Mouse (Mus musculus) c-Kit-positive CD71-positive TER-119-negative erythroid progenitor cells, embryonic 14.5 days (primary cell): Measurements from ENCODE around the gene Tlx3.

Experiments
- DNase-seq: peaks from one replicate; pipeline ENCODE4 v3.0.0-alpha.2; 2013; ENCODE audit warnings: low read depth

The Tlx3 gene

DNA sequence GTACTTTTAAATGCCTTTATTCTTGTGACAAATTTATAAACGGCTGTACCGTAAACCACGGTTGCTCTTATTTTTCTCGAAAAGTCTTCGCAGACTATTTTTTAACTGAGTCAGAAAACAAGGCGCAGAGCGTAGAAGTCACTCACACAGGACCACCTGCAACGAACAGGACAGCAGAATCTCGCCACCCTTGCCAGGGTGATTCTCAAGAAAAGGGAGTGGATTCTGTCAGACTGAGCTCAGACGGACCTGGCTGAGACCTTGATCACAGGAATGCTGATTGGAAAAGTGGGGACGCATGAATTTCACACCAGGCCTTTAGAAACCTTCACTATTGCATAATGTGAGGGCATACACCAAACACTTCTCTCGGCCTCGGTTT is 6.3 kb downstream of the Tlx3 start:
- DNase-seq, result no peak

DNA sequence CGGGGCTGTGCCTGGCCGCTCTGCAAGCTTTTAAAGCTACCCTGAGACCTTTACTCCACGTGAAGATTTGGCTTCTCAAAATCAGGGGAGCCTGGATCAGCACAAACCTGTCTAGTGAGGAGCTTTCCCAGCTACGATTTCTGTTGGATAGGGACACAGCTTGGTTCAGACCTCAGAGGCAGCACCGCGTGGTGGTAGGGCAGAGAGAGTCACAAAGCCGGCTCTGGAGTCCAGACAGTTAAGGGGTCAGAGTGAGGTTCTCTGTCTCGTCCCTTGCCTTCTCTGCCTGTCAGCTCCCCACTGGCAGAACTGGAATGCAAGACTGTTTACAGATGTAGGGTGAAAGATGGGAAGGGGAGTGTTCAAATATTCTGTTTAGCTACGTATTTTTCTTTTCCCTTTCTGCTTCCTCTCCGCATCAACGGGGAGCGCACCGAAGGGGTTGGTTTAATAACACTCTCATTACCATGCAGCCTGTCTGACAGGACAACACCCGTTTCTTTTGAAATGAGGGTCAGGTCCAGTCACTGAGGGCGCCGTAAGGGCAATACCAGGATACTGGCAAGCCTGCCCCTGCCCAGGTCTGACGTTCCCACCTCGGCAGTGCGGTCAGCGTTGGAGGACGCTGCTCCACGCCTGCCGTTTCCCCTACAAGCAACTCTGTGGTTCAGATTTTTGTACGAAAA is 6.8 kb downstream of the Tlx3 start:
- no peak for DNase-seq

DNA sequence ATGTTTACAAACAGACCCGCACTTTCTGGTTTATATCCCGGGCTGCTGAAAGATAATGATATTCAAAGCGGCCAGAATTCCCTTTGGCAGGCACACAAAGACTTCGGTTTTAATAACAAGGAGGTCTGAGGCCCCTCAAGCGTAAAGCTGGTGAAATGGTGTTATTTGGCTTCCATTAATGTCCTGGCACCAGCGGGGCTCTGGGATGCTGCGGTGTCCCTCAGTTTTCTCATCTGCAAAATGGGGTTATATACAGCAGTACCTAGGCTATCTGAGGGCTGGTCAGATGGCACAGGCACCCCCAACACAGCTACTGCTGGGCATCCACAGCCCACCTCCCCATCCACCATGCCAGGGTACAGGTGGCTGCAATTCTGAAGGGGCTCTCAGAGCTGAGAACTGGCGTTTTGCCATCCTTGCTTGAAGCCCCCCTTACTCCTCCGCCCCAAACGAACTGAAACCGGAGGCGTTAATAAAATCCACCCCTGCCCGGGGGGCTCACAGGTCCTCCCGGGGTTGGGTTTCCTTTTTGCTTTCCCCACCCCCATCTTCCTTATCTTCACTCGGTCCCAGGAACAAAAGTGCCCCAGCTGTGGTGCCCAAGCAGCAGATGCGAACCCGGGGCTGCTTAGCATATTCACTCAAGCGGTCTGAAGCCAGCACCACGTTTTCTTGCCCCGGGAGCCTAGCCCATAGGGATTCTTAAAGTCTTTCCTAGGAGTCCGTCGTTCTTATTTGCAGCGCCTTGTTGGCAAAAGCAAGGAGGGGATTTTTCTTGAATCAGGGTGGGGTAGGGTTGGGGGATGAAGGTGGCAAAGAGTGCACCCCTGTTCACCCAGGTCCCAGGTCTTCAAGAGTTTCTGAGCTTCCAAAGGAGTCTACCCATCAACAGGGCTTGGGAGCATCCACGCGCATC is 7.6 kb downstream of the Tlx3 start:
- no peak for DNase-seq

DNA sequence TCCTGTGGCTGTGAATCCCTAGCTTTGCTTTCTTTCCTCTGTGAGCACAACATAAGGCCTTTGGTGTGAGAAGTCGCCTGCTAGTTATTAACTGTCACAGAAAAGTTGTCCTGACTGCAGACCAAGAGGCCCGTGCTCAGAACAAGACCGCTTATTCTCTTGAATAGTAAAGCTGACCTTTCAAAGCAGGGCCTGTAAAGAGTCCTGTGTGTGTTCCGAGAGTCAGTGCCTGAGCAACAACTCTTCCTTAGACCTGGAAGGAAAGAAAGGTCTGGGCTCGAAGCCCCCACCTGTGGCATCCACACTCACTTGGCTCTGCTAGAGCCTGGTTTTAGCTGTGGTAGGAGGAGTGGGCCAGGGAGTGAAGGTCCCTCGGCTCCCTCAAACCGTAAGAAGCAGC is 8.3 kb downstream of the Tlx3 start:
- DNase-seq, result no peak

DNA sequence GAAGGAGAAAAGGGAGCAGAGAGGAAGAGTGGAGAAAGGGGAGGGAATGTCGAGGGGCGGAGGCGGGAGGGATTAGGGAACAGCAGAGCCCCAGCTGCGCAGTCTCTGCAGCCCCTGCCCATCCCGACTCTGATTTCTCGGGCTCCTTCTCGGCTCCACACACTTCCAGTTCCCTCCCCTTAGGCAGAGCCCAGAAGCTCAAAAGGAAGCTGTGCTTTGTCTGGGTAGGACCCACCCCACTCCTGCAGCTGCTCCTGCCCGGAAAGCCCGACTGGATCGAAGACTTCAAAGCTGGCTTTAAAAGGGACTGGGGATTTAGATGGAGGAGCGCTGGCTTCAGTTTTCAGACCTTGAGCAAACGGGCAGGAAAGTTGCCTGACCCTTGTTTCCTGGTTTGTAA is 9.7 kb downstream of the Tlx3 start:
- no peak for DNase-seq

DNA sequence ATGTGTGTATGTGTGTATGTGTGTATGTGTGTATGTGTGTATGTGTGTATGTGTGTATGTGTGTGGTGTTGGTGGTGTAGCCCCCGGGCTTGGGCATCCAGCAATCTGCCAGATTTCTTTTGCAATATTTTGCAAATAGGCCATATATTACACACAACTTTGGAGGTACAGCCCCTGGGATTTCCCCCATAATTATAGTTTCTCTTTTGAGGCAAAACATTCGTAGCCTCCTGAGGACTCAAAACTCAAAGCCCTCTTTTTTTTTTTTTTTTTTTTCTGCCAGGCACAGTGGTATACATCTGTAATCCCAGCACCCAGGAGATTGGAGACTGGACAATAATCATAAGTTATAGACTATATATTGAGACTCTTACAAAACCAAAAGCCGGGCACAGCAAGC is 21.6 kb downstream of the Tlx3 start:
- no peak for DNase-seq

DNA sequence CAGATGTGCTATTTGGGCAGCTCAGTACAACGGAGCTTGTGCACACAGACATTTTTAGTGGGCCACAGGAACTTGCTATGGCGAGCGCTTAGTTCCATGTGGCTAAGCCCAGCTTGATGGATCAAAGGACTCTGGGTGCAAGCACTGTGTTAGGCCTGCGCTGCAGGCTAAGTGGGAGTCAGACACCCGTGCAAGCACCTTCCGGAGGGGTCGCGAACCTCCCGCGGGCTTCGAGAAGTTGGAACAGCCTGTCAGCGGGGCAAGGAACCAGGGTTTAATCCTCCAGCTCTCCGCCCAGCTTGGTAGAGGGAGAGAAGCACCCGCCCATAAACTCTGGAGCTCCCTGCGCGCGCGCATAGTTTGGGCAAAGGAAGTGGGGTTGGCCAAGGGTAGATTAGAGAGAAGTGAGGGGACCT is 22.7 kb downstream of the Tlx3 start:
- no peak for DNase-seq

DNA sequence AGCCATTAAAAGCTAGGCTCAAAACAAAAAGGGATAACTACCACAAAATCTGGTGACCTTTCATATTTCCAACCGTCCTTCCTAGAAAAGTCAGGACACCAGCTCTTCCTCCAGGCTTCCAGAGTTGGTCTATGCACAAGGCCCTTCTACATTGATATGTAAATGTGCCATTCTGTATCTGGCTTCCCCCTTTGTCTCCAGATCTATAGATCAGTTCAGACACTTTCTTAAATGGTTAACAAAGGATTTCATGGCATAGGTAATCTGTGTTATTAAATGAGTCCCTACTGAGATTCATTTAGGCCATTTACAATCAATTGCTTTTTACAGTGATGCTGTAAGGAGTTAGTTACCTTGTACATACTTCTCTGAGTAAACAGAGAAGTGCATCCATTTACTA is 23.6 kb downstream of the Tlx3 start:
- DNase-seq, result no peak

DNA sequence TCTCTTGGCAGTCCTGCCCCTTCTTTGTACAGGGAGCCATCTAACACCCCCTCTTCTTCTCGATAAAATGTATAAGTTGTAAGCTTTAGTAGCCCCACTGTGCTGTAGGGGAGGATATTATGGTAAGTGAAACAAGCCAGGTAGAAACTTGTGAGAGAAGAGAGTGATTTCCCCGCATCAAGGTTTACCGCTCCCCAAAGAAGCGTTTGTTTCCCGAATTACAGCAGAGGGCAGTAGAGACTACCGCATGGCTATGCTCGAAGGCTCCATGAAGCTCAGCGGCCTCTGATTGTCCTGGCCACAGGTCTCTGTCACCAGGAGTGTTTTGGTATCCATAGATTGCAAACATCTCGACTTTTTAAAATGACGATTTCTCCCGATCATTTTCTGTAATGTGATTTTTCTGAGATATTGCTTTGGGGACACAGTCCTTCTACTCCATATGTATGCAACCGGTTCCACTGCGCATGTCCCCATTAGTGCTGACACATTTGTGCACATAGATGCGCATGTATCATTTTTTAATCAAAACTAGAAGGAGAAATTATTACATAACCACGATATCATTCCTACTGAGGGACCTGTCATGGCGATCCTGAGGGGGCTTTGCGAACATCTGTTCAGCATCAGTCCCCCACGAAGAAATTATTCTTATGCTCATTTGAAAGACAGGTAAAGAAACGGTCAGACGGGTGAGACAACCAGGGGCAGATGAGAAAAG is 26.7 kb downstream of the Tlx3 start:
- no peak for DNase-seq

DNA sequence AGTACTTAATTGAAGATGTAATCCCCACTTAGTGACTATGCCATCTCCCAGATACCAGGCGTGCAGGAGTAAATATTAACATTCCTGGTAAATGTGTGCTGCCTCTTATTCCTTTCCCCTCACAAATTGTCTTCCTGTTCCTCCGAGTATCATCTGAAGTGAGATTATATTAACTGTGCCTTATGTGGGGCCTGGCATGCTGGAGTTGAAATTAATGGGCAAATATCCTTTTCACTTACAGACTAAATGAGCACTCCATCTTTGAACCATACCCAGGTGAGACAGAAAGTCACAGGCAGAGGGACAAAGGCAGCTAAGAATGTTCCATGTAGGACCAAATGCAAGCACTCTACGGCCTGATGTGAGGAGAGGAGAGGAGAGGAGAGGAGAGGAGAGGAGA is 27.6 kb downstream of the Tlx3 start:
- no peak for DNase-seq

DNA sequence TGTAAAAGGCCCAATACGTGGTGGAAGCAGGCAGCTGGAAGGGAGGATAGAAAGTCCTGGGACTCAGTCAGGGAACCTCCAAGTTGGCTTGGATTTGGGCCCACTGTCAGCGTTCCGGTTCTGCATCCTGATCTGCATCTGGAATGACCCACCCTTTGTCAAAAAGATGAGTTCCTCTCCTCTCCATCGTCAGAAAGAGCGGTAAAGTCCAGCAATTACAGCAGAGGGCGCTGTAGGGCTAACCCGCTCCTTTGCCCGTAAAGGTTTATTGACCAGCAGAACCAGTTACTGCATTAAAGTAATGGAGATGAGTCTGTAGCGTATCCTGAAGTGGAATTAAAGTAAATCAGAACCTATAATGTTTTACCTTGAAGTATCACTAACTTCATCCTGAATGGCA is 32.9 kb downstream of the Tlx3 start:
- no peak for DNase-seq

DNA sequence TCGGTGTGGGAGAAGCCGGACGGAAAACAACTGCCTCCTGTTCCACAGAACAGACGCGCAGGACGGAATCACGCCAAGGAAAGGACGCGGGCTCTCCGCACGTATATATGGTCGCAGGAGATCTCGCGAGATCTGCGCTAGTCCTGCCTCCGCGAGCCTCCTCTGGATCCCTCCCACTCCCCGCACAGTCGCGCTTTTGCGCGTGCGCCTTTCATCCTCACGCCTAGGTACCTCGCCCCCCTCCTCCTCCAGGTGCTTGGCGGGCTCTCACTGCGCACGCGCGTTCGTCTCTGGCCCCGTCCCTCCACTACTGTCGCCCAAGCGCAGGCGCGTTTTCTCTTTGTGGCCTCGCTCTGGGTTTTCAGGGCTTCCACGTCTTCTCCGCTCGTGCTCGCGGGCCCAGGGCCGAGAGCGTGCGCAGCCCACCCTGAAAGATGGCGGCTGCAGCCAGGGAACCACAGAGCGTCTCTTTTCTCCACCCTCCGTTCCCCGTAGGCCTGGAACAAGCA is 40.3 kb downstream of the Tlx3 start, which contains the start of gene Npm1:
Gene Npm1 (minus strand): TSS at position 209 of the 509 bp plus-strand sequence.
- DNase-seq, result peak; percentile 98

DNA sequence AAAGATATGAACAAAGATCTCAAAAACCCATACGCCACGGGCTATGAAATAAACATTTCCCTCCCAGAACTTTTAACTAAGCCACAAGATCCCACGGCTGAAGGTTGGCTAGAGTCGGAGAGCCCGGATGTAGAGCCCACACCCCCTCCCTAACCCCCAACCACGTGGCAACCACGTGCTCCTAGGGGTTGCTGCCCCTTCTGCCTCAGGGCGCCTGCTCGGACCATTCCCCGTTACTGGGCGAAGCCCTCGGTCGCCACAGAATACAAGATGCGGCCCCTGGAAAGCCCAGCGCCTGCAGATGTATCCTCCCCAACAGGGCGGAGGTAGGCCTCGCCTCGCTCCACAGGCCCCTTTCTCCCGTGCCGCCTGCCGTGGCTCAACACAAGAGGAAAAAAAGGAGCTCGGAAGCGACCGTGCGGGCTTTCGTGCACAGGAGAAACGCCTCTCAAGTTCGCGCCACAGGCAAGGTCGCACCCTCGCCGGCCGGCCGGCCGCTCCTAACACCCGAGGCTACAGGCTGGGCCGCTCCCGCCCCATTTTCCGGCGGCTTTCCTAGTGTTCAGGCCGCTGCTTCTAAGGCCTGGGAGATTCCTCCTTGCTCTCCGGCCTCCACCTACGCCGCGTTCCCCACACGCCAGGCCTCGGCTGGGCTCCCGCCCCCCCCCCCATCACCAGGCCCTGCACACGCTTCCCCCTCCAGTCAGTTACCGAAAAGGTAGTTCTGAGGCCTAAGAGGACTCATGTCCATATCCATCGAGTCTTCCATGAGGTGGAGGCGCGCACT is 41.0 kb downstream of the Tlx3 start:
- DNase-seq, result no peak

DNA sequence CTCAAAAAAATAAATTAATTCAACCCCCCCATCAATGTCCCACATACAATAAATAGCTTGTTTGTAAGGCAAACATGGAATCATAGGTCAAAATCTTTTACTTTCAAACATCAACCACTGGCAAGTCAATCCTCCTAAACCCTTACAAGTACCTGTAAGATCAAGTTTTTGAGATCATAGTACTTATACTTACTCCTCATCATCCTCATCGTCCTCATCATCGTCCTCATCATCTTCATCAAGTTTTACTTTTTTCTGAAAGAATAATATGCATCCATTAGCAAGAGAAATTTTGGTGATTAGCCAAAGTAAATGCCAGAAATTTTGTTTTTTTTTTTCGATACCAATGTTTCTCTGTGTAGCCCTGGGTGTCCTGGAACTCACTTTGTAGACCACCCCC is 43.6 kb downstream of the Tlx3 start:
- no peak for DNase-seq

DNA sequence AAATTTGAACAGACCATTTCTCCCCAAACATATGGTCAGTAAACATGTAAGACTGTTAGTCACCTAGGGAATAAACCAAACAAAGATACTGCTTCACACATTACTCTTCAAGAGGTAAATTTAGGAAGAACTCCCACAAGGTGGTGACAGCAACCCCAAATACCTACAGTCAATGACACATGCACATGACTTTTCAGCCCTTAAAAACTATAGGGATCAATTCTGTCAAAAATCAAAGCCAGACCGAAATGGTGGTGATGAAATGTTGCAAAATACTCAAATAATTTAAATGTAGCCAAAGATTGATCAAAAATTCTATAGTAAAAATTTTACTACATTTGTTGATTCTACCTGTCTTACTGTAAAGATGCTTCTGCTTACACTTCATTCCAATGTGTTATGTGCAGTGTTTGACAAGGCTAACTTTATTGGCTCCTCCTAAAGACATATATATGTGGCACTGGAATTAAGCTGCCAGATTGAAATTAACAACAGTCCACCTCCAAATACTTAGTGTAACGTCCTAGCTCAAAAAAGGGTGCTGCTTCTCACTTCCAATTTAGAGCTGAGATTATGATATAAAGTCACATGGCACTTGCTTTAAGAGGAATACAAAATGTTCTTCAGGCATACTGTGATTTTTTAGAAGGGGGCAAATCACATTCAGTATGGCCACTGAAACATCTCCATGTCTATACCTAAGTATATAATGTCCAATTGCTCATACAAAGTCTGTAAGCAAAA is 45.8 kb downstream of the Tlx3 start:
- DNase-seq, result no peak

DNA sequence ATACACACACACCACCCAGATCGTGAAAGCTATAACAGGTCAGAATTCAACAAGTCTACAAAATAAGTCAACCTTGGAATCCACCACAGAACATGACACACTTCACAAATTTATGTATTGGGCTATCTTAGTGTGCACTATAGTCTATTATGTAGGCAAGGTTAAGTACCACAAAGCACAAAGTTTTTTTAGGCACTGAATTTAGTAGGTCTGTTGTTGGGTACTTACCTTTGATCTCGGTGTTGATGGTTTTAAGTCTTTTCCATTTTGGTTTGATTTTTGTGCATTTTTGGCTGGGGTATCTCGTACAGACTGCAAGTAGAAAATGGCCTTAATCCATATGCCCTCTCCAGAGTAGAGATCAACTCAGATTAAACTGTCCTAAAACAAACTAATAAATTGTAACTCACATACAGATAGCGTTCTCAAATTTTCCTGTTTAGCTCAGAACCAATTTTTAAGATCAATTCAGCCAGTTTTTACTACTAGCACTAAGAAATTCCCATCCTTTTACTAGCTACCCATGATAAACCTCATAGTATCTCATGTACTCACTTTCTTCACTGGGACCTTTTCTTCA is 46.9 kb downstream of the Tlx3 start:
- no peak for DNase-seq

DNA sequence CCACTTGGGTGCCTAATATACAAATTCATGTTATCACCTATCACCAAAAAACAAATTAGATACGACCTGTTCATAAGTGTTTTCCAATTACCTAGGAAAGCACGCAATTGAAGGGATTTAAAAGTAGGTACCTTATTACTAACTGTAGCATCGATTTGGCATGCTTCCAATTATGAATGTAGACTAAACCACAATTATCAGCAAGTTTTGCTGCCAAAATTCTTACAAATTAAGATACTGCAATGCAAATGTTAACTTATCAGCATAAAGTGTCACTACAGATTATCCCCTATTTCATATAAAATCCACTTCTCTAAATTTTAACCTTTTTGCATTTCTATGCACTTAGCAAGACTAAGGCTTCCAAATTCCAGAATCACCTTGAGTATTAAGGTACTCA is 48.9 kb downstream of the Tlx3 start:
- no peak for DNase-seq

DNA sequence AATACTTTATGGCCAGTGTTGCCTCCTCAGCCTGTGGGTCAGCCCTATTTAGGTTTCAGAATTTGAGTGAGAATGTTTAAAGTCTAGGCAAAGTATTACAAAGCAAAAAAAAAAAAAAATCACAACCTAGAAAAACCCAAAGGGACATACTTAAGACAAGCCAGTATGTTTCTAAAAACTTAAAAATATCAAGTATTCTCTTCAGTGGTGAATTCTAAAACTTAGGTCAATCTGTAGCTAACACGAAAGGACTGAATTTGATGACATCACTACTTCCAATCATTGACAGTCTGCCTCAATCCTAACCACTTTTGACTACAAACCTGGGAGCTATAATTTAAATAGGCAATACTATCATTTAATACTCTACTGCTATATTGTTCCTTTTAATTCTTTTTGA is 50.4 kb downstream of the Tlx3 start:
- DNase-seq, result no peak

DNA sequence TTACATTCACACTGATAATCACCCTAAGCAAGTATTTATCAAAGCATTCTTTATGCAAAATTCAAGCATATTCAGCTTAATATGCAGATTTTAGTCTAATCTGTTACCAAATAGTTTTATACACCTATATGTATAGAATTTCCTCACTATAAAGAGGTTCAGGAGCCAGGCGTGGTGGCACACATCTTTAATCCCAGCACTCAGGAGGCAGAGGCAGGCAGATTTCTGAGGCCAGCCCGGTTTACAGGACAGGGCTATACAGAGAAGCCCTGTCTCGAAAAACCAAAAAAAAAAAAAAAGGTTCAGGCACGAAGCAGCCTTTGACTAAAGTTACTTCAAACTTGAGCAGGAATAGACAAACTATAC is 51.6 kb downstream of the Tlx3 start:
- DNase-seq, result no peak

DNA sequence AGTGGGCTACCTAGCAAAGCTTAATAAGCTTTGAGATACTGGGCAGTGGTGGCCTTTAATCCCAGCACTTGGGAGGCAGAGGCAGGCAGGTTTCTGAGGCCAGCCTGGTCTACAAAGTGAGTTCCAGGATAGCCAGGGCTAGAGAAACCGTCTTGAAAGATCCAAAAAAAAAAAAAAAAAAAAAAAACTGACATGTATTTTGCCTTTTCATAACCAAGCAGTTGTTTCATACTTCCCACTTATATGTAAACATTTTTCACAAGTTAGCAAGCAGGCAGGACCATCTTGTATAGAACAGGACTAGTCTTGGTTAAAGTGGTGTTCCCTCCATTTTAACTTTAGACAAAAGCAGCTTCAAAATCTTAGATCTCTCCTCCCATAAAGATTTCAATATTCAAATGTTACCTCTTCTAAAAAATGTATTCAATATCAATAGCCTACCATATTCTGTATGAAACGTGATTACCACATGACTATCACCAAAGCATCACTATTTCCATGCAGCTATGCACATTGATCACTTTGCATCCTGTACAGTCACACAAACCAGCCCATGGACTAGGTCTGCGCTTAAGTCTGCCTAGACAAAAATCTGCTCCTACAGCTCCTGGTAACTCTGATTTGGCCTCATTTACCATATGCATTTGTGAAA is 52.1 kb downstream of the Tlx3 start:
- no peak for DNase-seq
